Mouse (Mus musculus) ES-E14 (cell line): ENCODE results near the gene Fut7.

ENCODE experiments used
- MAFK ChIP-seq: IDR thresholded peaks from 2 replicates; pipeline ENCODE4 v1.6.1; 2014; ENCODE audit warnings: mild to moderate bottlenecking, low read depth, low read length, inconsistent platforms; ENCODE audit not compliant: insufficient read depth
- ZC3H11A ChIP-seq: IDR thresholded peaks from 2 replicates; pipeline ENCODE4 v1.6.1; 2012; ENCODE audit warnings: low read depth, mild to moderate bottlenecking, inconsistent platforms, low read length, borderline replicate concordance
- ZNF384 ChIP-seq: IDR thresholded peaks from 2 replicates; pipeline ENCODE4 v1.6.1; 2012; ENCODE audit warnings: low read depth, low read length, inconsistent platforms

DNA sequence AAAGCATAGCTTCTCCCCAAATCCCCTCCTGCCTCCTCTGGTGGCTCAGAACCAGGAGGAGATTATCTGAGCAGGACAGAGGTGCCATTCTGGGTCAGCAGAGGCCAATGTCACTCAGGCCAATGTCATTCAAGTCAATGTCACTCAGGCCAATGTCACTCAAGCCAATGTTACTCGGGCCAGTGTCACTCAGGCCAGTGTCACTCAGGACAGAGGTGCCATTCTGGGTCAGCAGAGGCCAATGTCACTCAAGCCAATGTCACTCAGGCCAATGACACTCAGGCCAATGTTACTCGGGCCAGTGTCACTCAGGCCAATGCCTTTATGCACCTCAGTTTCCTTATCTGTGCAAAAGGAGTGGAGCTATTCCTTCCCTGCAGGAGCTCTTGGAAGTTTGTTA, 49.5 kb downstream of the Fut7 start:
- no peak for TF ChIP-seq ZNF384
- TF ChIP-seq ZC3H11A: no peak
- no peak for TF ChIP-seq MAFK
